Mouse (Mus musculus): ENCODE measurements around the gene Gm11568. TPM values are rescaled to one million over a fixed set of nuclear protein-coding genes. Genes with fewer than 3 reads are reported as not detected.
A peak's percentile ranks its signal among the peaks of the same experiment; 100 is the strongest.
"Not testable (repeated sequence)": the region's sequence is repeated elsewhere in the genome, so short reads cannot be mapped to it uniquely, and the experiment has no call there.

Gene Gm11568
- not detected in 2 replicates for polyA plus RNA-seq (2012; rRNA removed)

DNA sequence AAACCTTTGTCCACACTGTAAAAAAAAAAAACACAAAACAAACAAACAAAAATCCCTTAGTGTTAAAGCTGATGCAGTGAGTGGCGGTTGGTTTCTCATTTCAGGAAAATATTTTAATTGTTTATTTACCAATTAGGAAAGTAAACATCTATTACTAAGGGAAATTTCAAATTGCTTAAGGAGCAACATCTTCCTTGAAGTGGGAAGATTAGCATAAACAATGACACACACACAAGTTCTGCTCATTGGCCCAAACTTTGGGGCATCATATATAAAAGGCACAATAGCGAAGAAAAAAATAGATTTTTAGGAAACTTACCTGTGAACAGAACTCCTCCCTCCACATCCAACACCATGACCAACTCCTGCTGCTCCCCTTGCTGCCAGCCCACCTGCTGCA, at the start of gene Gm11568:
Gene Gm11568 (plus strand): TSS at position 301 of the 400 bp plus-strand sequence.
- DNase-seq (ENCODE audit: extremely low spot score in 1 of 2, low spot score in 1 of 2) = no peak

DNA sequence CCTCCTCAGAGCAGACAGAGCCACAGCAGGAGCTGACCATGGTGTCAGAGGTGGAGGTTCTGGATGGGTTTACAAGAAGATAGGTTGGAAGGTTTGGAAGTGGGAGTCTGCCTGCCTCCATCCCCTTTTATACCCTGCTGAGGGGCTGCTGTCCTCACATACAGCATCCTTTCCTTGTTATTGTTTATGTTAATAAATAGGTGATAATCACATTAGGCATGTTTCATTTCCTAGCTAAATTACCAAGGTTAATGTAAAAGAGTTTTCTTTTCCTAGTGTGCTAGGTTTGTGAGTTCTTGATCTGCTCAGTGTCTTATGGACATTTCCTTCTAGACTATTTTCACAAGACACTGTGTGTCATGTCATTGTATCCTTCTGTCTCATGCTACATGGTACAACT, 47.9 kb upstream of the Gm11568 start, which contains the start of gene Krtap4-13:
Gene Krtap4-13 (minus strand): TSS at position 101 of the 400 bp plus-strand sequence.
- not testable (repeated sequence) for DNase-seq (ENCODE audit: extremely low spot score in 1 of 2, low spot score in 1 of 2)

DNA sequence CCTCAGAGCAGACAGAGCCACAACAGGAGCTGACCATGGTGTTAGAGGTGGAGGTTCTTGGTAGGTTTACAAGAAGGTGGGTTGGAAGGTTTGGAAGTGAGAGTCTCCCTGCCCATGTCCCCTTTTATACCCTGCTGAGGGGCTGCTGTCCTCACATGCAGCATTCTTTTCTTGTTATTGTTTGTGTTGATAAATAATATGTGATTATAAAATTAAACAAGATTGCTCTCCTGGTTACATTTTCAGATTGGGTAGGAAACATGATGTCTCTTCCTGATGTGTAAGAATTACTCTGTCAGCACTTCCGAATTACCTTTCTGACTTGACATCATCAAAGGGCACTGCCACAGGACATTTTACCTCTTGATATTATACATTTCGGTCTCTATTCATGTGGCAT, 42.2 kb upstream of the Gm11568 start, which contains the start of gene Gm11564:
Gene Gm11564 (minus strand): TSS at position 101 of the 400 bp plus-strand sequence.
- not testable (repeated sequence) for DNase-seq (ENCODE audit: extremely low spot score in 1 of 2, low spot score in 1 of 2)

DNA sequence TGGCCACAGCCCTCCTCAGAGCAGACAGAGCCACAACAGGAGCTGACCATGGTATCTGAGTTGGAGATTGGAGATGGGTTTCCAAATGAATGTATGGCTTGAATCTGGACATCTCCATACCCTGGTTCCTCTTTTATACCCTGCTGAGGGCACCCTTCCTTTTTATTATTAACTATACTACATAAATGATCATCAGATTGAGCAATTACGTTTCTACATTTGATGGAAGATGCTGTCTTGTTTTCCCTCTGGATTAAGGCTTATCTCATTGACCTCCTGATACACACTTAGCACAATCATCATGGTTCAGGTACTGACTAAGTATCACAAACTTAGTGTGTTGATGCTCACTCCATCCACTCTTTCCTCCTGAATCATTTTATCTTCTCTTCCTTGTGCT, 19.8 kb upstream of the Gm11568 start, which contains the start of gene 2300003K06Rik:
Gene 2300003K06Rik (minus strand): TSS at position 101 of the 400 bp plus-strand sequence.
- DNase-seq (ENCODE audit: extremely low spot score in 1 of 2, low spot score in 1 of 2) = no peak

DNA sequence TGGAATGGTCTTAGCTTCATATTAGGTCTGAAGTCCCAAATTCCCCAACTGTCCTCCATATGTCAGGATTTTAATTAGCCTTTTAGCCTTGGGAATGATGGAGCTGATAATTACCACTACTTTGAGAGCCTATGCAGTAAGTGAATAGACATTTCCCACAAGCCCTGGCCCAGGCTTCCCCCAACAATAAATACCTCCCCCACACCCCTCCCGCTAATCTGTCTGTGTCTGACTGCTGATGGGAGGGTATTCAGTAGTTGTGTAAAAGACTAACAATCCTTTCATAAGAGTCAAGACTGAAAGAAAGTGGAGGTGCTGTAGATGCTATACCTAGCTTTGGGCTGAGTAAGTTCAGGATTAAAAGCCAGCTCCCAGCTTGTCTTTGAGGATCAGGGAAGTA, 15.5 kb upstream of the Gm11568 start:
- DNase-seq (ENCODE audit: extremely low spot score in 1 of 2, low spot score in 1 of 2) = no peak

DNA sequence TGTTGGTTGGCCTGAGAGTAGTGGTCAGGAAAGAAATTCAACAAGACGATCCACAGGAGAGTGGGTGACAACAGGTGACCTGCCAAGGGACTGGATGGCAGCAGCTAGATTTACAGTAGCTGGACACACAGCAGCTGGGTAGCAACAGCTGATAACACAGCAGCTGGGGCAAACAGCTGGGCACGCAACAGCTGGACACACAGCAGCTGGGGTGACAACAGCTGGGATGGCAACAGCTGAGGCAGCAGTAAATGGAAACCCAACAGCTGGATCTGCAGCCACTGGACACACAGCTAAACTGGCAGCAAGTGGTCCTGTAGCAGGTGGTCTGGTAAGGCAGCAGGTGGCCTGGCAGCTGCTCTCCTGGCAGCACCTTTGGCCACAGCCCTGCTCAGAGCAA, 11.0 kb upstream of the Gm11568 start:
- no peak for DNase-seq (ENCODE audit: extremely low spot score in 1 of 2, low spot score in 1 of 2)

DNA sequence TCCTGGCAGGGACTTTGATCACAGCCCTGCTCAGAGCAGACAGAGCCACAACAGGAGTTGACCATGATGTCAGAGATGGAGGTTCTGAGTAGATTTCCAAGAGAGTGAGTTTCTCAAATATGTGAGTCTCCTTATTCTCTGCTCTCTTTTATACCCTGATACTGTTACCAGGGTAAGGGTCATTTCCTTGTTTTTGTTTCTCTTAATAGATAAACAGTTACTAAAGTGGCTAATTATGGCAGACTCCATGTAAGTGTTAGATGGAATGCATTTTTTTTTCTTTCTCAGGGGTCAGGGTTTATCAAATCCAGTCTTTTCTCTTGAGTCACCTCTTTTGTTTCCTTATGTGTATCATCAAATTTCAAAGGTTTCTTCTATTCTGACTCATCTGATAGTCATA, 6.2 kb upstream of the Gm11568 start, which contains the start of gene Krtap4-16:
Gene Krtap4-16 (minus strand): TSS at position 101 of the 400 bp plus-strand sequence.
- DNase-seq (ENCODE audit: extremely low spot score in 1 of 2, low spot score in 1 of 2) = no peak

DNA sequence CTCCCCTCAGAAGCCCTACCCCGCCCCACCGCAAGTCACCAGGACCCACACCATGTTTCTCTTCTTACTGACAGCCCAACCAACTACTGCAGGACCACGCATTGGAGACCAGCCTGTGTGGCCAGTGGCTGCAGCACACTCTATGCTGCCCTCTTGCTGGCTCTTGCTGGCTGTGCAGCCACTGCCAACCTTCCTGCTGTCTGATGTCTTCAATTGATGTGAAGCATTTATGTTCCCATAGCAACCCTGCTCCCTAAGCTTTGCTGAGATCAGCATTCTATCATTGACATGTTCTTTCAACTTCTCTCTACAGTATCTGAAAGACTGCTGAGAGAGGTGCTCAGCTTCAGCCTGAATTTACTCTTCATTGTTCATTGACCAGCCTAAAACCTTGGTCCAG, 3.6 kb upstream of the Gm11568 start:
- DNase-seq (ENCODE audit: extremely low spot score in 1 of 2, low spot score in 1 of 2) = no peak

DNA sequence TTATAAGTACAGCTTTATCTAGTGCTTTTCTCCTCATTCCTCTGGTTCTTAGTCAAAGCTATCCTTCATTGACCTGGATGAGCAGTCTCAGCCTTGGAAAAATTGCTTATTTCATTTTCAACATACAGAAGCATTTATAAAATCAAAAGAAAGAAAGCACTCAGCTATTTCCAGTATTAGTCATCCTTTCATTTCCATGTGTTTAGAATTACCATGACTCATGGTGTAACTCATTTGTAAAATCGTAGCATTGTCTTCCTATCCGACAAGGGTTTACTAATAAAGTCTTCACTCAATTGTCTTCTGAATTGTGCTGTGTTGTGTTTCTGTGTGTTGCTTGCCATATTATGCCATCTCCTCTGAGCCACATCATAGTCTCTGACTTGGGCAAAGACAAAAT, 1.0 kb downstream of the Gm11568 start:
- DNase-seq (ENCODE audit: extremely low spot score in 1 of 2, low spot score in 1 of 2) = peak in 1 of 2 experiments; percentile 4

DNA sequence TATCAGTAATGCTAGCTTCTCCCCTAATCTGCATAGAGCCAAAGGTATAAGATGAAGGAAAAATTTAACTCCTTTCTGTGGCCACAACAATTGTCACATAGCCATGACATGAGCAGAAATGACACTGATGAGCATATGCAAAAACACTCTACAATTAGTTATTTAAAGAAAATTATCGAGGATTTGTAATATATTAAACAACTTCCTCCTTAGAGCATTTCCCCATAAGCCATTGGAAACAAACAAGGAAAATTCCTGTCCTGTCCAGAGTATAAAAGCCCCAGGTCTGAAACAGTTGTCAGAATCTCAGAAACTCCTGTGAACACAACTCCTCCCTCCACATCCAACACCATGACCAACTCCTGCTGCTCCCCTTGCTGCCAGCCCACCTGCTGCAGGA, 6.5 kb downstream of the Gm11568 start, which contains the start of gene Gm11559:
Gene Gm11559 (plus strand): TSS at position 301 of the 400 bp plus-strand sequence.
- DNase-seq (ENCODE audit: extremely low spot score in 1 of 2, low spot score in 1 of 2) = not testable (repeated sequence)

DNA sequence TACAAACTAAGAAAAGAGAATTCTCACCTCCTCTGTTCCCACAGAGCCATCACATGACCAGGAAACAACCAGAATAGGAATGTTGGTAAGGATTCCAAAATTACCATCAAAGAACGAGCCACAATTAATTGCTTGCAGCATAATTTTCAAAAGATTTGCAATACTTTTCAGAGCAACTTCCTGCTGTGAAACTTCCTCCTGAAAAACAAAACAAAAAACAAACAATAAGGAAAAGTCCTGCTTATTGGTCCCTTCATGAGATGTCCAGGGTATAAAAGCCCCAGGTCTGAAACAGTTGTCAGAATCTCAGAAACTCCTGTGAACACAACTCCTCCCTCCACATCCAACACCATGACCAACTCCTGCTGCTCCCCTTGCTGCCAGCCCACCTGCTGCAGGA, 15.4 kb downstream of the Gm11568 start, which contains the start of gene Krtap9-1:
Gene Krtap9-1 (plus strand): TSS at position 301 of the 400 bp plus-strand sequence.
- DNase-seq (ENCODE audit: extremely low spot score in 1 of 2, low spot score in 1 of 2) = not testable (repeated sequence)

DNA sequence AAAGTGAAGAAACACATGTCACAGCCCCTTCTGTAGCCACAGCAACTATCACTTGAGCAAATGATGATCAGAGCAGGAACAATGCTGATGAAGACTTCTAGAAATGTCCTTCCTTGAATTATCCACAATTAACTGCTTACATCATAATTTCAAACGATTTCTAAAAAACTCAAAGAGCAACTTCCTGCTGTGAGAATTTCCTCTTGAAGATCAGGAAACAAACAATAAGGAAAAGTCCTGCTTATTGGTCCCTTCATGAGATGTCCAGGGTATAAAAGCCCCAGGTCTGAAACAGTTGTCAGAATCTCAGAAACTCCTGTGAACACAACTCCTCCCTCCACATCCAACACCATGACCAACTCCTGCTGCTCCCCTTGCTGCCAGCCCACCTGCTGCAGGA, 21.2 kb downstream of the Gm11568 start, which contains the start of gene Gm11567:
Gene Gm11567 (plus strand): TSS at position 301 of the 400 bp plus-strand sequence.
- not testable (repeated sequence) for DNase-seq (ENCODE audit: extremely low spot score in 1 of 2, low spot score in 1 of 2)

DNA sequence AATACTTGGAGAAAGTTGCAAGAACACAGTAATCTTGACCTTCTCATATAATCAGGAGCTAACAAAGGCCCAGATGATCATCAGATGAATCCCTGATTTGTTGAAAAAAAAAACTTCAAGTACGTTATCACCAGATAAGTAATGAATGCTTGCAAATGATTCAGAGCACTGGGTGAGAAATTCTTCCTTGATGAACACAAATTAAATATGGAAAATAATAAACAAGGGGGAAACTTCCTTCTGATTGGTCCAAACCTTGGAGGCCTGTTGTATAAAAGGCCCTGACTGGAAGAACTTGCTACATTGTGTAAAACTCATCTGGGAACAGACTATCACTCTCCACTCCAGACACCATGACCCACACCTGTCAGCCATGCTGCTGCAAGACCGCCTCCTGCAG, 49.9 kb downstream of the Gm11568 start, which contains the start of gene Krtap31-1:
Gene Krtap31-1 (plus strand): TSS at position 301 of the 400 bp plus-strand sequence.
- DNase-seq (ENCODE audit: extremely low spot score in 1 of 2, low spot score in 1 of 2) = no peak

Other genes with a start within 250 kb of the Gm11568 start
- not detected in 2 replicates for gene Gm11937, start 247.7 kb upstream of the Gm11568 start, polyA plus RNA-seq (2012; rRNA removed)
- gene Krtap2-4, start 243.1 kb upstream of the Gm11568 start, polyA plus RNA-seq (2012; rRNA removed) = not detected in 2 replicates
- gene Gm11562, start 237.5 kb upstream of the Gm11568 start, polyA plus RNA-seq (2012; rRNA removed) = not detected in 2 replicates
- not detected in 2 replicates for gene Krtap4-1, start 229.7 kb upstream of the Gm11568 start, polyA plus RNA-seq (2012; rRNA removed)
- not detected in 2 replicates for gene Krtap4-2, start 222.8 kb upstream of the Gm11568 start, polyA plus RNA-seq (2012; rRNA removed)
- gene Krtap4-7, start 213.8 kb upstream of the Gm11568 start, polyA plus RNA-seq (2012; rRNA removed) = not detected in 2 replicates
- gene Gm11555, start 207.7 kb upstream of the Gm11568 start, polyA plus RNA-seq (2012; rRNA removed) = not detected in 2 replicates
- gene Gm11563, start 199.0 kb upstream of the Gm11568 start, polyA plus RNA-seq (2012; rRNA removed) = not detected in 2 replicates
- not detected in 2 replicates for gene Krtap4-6, start 192.0 kb upstream of the Gm11568 start, polyA plus RNA-seq (2012; rRNA removed)
- not detected in 2 replicates for gene Gm14190, start 167.2 kb upstream of the Gm11568 start, polyA plus RNA-seq (2012; rRNA removed)
- gene Gm14180, start 123.6 kb upstream of the Gm11568 start, polyA plus RNA-seq (2012; rRNA removed) = not detected in 2 replicates
- not detected in 2 replicates for gene Gm11595, start 85.0 kb upstream of the Gm11568 start, polyA plus RNA-seq (2012; rRNA removed)
- gene Krtap4-8, start 77.2 kb upstream of the Gm11568 start, polyA plus RNA-seq (2012; rRNA removed) = not detected in 2 replicates
- not detected in 2 replicates for gene Krtap4-9, start 72.7 kb upstream of the Gm11568 start, polyA plus RNA-seq (2012; rRNA removed)
- not detected in 2 replicates for gene Gm11596, start 64.5 kb upstream of the Gm11568 start, polyA plus RNA-seq (2012; rRNA removed)
- not detected in 2 replicates for gene Gm11569, start 59.0 kb upstream of the Gm11568 start, polyA plus RNA-seq (2012; rRNA removed)
- not detected in 2 replicates for gene Gm11554, start 53.5 kb upstream of the Gm11568 start, polyA plus RNA-seq (2012; rRNA removed)
- gene Krtap4-13, start 48.0 kb upstream of the Gm11568 start, polyA plus RNA-seq (2012; rRNA removed) = not detected in 2 replicates
- gene Gm11564, start 42.3 kb upstream of the Gm11568 start, polyA plus RNA-seq (2012; rRNA removed) = not detected in 2 replicates
- gene 2300003K06Rik, start 19.9 kb upstream of the Gm11568 start, polyA plus RNA-seq (2012; rRNA removed) = not detected in 2 replicates
- gene Krtap4-16, start 6.3 kb upstream of the Gm11568 start, polyA plus RNA-seq (2012; rRNA removed) = not detected in 2 replicates
- gene Gm11559, start 6.6 kb downstream of the Gm11568 start, polyA plus RNA-seq (2012; rRNA removed) = not detected in 2 replicates
- not detected in 2 replicates for gene Krtap9-1, start 15.5 kb downstream of the Gm11568 start, polyA plus RNA-seq (2012; rRNA removed)
- gene Gm11567, start 21.3 kb downstream of the Gm11568 start, polyA plus RNA-seq (2012; rRNA removed) = not detected in 2 replicates
- gene Krtap31-1, start 50.0 kb downstream of the Gm11568 start, polyA plus RNA-seq (2012; rRNA removed) = not detected in 2 replicates
- not detected in 2 replicates for gene Gm11565, start 56.8 kb downstream of the Gm11568 start, polyA plus RNA-seq (2012; rRNA removed)
- gene Krtap31-2, start 78.4 kb downstream of the Gm11568 start, polyA plus RNA-seq (2012; rRNA removed) = not detected in 2 replicates
- gene Krtap9-5, start 90.6 kb downstream of the Gm11568 start, polyA plus RNA-seq (2012; rRNA removed) = not detected in 2 replicates
- gene Krtap29-1, start 121.1 kb downstream of the Gm11568 start, polyA plus RNA-seq (2012; rRNA removed) = not detected in 2 replicates
- 0.08 TPM in 1 of 2 replicates, not detected in the other for gene Krtap16-1, start 128.7 kb downstream of the Gm11568 start, polyA plus RNA-seq (2012; rRNA removed)
- not detected in 2 replicates for gene Krtap17-1, start 136.1 kb downstream of the Gm11568 start, polyA plus RNA-seq (2012; rRNA removed)
- not detected in 2 replicates for gene Krt33a, start 158.3 kb downstream of the Gm11568 start, polyA plus RNA-seq (2012; rRNA removed)
- not detected in 2 replicates for gene Krt33b, start 172.0 kb downstream of the Gm11568 start, polyA plus RNA-seq (2012; rRNA removed)
- not detected in 2 replicates for gene Krt34, start 183.6 kb downstream of the Gm11568 start, polyA plus RNA-seq (2012; rRNA removed)
- gene Krt31, start 192.6 kb downstream of the Gm11568 start, polyA plus RNA-seq (2012; rRNA removed) = not detected in 2 replicates
- gene Krt32, start 230.3 kb downstream of the Gm11568 start, polyA plus RNA-seq (2012; rRNA removed) = 0.06 TPM in 1 of 2 replicates, not detected in the other
- not detected in 2 replicates for gene Krt35, start 238.3 kb downstream of the Gm11568 start, polyA plus RNA-seq (2012; rRNA removed)
- not detected in 2 replicates for gene Krt36, start 247.7 kb downstream of the Gm11568 start, polyA plus RNA-seq (2012; rRNA removed)